Mouse (Mus musculus): ENCODE measurements around the gene Fam241a. TPM values are rescaled to one million over a fixed set of nuclear protein-coding genes. Genes with fewer than 3 reads are reported as not detected.

The Fam241a gene
- polyA plus RNA-seq, 1 experiment = 0.57 TPM

DNA sequence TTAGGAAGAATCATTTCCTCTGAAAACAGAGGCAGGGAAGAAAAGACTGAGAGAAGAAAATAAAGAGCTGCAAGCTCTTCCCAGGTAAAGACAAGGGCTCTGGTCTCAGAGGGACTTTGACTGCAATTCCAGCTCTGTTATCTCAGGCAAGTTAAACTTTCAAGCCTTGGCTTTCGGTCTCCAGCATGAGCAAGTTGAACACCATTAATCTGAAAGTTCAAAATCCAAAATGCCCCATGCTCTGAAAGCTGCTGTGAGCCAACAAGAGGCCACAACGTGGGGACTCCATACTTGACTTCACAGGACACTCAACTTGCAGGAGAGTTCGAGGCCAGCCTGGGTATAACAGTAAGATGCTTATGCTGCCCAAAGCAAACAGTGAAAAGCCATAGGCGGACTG, 62.1 kb downstream of the Fam241a start:
- Histone ChIP-seq H3K27me3 (ENCODE audit: control insufficient read depth, insufficient read depth, insufficient read length) (no peaks in the 10 kb centered on the region), H3K36me3 (ENCODE audit: control insufficient read depth, insufficient read depth) (no peaks in the 10 kb centered on the region), H3K79me2 (ENCODE audit: control insufficient read depth, insufficient read depth) (peaks cover 80% of the 10 kb centered on the region), H3ac (ENCODE audit: control insufficient read depth, insufficient read length, low read depth) (no peak overlapping the region), H3K4me3 (ENCODE audit: insufficient read depth, poor library complexity, severe bottlenecking) (no peak overlapping the region), H3K79me3 (ENCODE audit: low read depth) (peaks cover 62% of the 10 kb centered on the region)
- no peak for TF ChIP-seq MYOD1 (IDR thresholded peaks at IDR 0.05; ENCODE audit: control insufficient read depth, insufficient read length, low read depth)
- TF ChIP-seq MYOG (IDR thresholded peaks at IDR 0.05; ENCODE audit: control insufficient read depth, extremely low read depth, insufficient read length) = no peak
- no peak for TF ChIP-seq CTCF (IDR thresholded peaks at IDR 0.05; ENCODE audit: control insufficient read depth, insufficient read depth, insufficient read length)
- TF ChIP-seq CEBPB (IDR thresholded peaks at IDR 0.05; ENCODE audit: low read depth) = no peak
- no peak for TF ChIP-seq MAX (IDR thresholded peaks at IDR 0.05)
- TF ChIP-seq USF1 (IDR thresholded peaks at IDR 0.05; ENCODE audit: low read depth) = no peak
- TF ChIP-seq FOSL1 (IDR thresholded peaks at IDR 0.05; ENCODE audit: insufficient read depth, low read length, poor library complexity, severe bottlenecking) = no peak

DNA sequence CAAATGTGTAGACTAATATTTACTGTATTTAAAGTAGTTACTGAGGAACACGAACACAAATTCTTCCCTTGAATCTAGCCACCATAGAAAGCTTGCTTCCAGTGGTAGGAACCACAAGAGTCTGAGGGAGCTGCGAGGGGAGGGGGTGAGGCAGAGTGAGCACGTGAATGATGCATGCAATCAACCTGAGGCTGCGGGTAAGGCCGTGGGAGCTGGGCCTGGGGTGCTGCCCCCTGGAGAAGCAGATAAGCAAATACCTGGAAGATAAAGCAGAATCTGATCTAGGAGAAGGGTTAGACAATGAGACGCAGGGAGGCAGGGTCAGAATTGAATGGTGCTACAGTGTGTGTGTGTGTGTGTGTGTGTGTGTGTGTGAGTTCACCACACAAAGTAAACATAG, 65.0 kb downstream of the Fam241a start:
- Histone ChIP-seq H3K79me2 (ENCODE audit: control insufficient read depth, insufficient read depth) (peaks cover 92% of the 10 kb centered on the region), H3ac (ENCODE audit: control insufficient read depth, insufficient read length, low read depth) (no peak overlapping the region), H3K27me3 (ENCODE audit: control insufficient read depth, insufficient read depth, insufficient read length) (no peaks in the 10 kb centered on the region), H3K4me3 (ENCODE audit: insufficient read depth, poor library complexity, severe bottlenecking) (no peak overlapping the region), H3K36me3 (ENCODE audit: control insufficient read depth, insufficient read depth) (no peaks in the 10 kb centered on the region), H3K79me3 (ENCODE audit: low read depth) (peaks cover 67% of the 10 kb centered on the region)
- TF ChIP-seq FOSL1 (IDR thresholded peaks at IDR 0.05; ENCODE audit: insufficient read depth, low read length, poor library complexity, severe bottlenecking) = no peak
- no peak for TF ChIP-seq MYOD1 (IDR thresholded peaks at IDR 0.05; ENCODE audit: control insufficient read depth, insufficient read length, low read depth)
- no peak for TF ChIP-seq USF1 (IDR thresholded peaks at IDR 0.05; ENCODE audit: low read depth)
- TF ChIP-seq MAX (IDR thresholded peaks at IDR 0.05) = no peak
- TF ChIP-seq CTCF (IDR thresholded peaks at IDR 0.05; ENCODE audit: control insufficient read depth, insufficient read depth, insufficient read length) = no peak
- TF ChIP-seq MYOG (IDR thresholded peaks at IDR 0.05; ENCODE audit: control insufficient read depth, extremely low read depth, insufficient read length) = no peak
- no peak for TF ChIP-seq CEBPB (IDR thresholded peaks at IDR 0.05; ENCODE audit: low read depth)

DNA sequence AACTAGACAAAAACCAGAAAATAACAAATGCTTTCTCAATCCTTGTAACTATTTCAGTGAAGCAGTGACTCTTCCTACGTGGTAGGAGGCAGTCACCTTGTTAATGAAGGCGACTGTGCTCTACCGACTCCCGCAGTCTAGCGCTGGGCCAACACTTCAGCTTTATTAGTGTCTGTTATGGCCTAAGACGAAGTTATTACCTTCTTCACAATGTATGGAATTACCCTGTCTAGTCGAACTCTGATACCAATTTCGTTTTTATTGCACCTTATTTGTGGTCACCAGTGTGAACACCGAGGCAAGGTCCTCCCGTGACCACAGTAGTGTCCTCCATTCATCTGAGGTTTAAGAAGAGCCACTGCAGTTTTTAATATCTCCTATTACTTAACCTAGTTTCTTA, 65.9 kb downstream of the Fam241a start:
- H3K79me2 ChIP-seq (ENCODE audit: control insufficient read depth, insufficient read depth) = peaks cover 92% of the 10 kb centered on the region
- H3K4me3 ChIP-seq (ENCODE audit: insufficient read depth, poor library complexity, severe bottlenecking) = no peak overlapping the region
- H3ac ChIP-seq (ENCODE audit: control insufficient read depth, insufficient read length, low read depth) = no peak overlapping the region
- H3K36me3 ChIP-seq (ENCODE audit: control insufficient read depth, insufficient read depth) = no peaks in the 10 kb centered on the region
- no peak for TF ChIP-seq MYOG (IDR thresholded peaks at IDR 0.05; ENCODE audit: control insufficient read depth, extremely low read depth, insufficient read length)
- TF ChIP-seq MAX (IDR thresholded peaks at IDR 0.05) = no peak
- no peak for TF ChIP-seq CTCF (IDR thresholded peaks at IDR 0.05; ENCODE audit: control insufficient read depth, insufficient read depth, insufficient read length)
- no peak for TF ChIP-seq MYOD1 (IDR thresholded peaks at IDR 0.05; ENCODE audit: control insufficient read depth, insufficient read length, low read depth)
- no peak for TF ChIP-seq FOSL1 (IDR thresholded peaks at IDR 0.05; ENCODE audit: insufficient read depth, low read length, poor library complexity, severe bottlenecking)
- no peak for TF ChIP-seq CEBPB (IDR thresholded peaks at IDR 0.05; ENCODE audit: low read depth)
- no peak for TF ChIP-seq USF1 (IDR thresholded peaks at IDR 0.05; ENCODE audit: low read depth)
- no peaks in the 10 kb centered on the region for H3K27me3 ChIP-seq (ENCODE audit: control insufficient read depth, insufficient read depth, insufficient read length)
- peaks cover 61% of the 10 kb centered on the region for H3K79me3 ChIP-seq (ENCODE audit: low read depth)

DNA sequence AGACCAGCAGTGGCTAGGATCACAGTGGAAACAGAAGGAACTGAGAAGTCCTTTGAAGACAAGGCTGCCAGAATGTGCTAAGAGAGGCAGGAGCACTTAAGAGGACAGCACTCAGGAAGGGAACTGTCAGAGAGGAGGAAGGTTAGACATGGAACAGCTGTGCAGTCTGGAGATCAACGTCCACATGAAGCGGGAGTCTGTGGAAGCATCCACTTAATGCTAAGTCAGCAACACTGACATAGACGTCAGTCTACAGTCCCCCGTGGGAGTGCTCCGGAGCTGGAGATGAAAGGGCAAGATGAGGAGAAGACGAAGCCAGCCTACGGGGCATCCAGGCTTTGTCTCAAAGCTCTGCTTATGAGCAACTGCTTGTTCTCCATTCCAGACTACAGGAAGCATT, 69.0 kb downstream of the Fam241a start:
- H3K79me3 ChIP-seq (ENCODE audit: low read depth) = peaks cover 38% of the 10 kb centered on the region
- peaks cover 76% of the 10 kb centered on the region for H3K79me2 ChIP-seq (ENCODE audit: control insufficient read depth, insufficient read depth)
- no peak overlapping the region for H3ac ChIP-seq (ENCODE audit: control insufficient read depth, insufficient read length, low read depth)
- H3K4me3 ChIP-seq (ENCODE audit: insufficient read depth, poor library complexity, severe bottlenecking) = no peak overlapping the region
- H3K36me3 ChIP-seq (ENCODE audit: control insufficient read depth, insufficient read depth) = peaks cover 5% of the 10 kb centered on the region
- no peaks in the 10 kb centered on the region for H3K27me3 ChIP-seq (ENCODE audit: control insufficient read depth, insufficient read depth, insufficient read length)
- TF ChIP-seq MYOD1 (IDR thresholded peaks at IDR 0.05; ENCODE audit: control insufficient read depth, insufficient read length, low read depth) = no peak
- no peak for TF ChIP-seq MAX (IDR thresholded peaks at IDR 0.05)
- TF ChIP-seq MYOG (IDR thresholded peaks at IDR 0.05; ENCODE audit: control insufficient read depth, extremely low read depth, insufficient read length) = no peak
- TF ChIP-seq CTCF (IDR thresholded peaks at IDR 0.05; ENCODE audit: control insufficient read depth, insufficient read depth, insufficient read length) = no peak
- TF ChIP-seq CEBPB (IDR thresholded peaks at IDR 0.05; ENCODE audit: low read depth) = no peak
- no peak for TF ChIP-seq USF1 (IDR thresholded peaks at IDR 0.05; ENCODE audit: low read depth)
- no peak for TF ChIP-seq FOSL1 (IDR thresholded peaks at IDR 0.05; ENCODE audit: insufficient read depth, low read length, poor library complexity, severe bottlenecking)

DNA sequence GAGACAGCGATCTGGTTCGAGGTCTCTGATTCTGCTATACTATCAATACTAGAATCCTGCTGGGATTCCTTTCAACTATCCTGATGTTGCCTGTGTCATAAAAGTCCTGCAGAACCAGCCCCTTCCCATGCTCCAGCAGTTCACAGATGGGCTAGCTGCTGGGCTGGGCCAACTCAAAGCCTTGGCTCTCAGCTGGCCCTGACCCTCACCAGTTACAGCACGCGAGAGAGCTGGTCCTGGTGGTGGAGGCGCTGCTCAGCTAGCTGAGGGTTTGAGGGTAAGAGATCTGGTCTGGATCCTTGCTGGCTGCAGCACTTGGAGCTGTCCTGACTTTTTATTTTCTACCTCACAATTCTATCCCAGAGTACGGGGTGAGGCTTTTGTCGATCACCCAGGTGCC, 69.6 kb downstream of the Fam241a start:
- TF ChIP-seq USF1 (IDR thresholded peaks at IDR 0.05; ENCODE audit: low read depth) (no peak), CTCF (IDR thresholded peaks at IDR 0.05; ENCODE audit: control insufficient read depth, insufficient read depth, insufficient read length) (no peak), CEBPB (IDR thresholded peaks at IDR 0.05; ENCODE audit: low read depth) (no peak), MAX (IDR thresholded peaks at IDR 0.05) (no peak), MYOD1 (IDR thresholded peaks at IDR 0.05; ENCODE audit: control insufficient read depth, insufficient read length, low read depth) (no peak), MYOG (IDR thresholded peaks at IDR 0.05; ENCODE audit: control insufficient read depth, extremely low read depth, insufficient read length) (no peak), FOSL1 (IDR thresholded peaks at IDR 0.05; ENCODE audit: insufficient read depth, low read length, poor library complexity, severe bottlenecking) (no peak)
- Histone ChIP-seq H3K36me3 (ENCODE audit: control insufficient read depth, insufficient read depth) (peaks cover 5% of the 10 kb centered on the region), H3K4me3 (ENCODE audit: insufficient read depth, poor library complexity, severe bottlenecking) (no peak overlapping the region), H3K27me3 (ENCODE audit: control insufficient read depth, insufficient read depth, insufficient read length) (no peaks in the 10 kb centered on the region), H3K79me3 (ENCODE audit: low read depth) (peaks cover 34% of the 10 kb centered on the region), H3ac (ENCODE audit: control insufficient read depth, insufficient read length, low read depth) (no peak overlapping the region), H3K79me2 (ENCODE audit: control insufficient read depth, insufficient read depth) (peaks cover 69% of the 10 kb centered on the region)
